Mouse (Mus musculus): ENCODE measurements at regions not wholly inside any gene's neighbourhood (a gene's known extent, or its start where the extent isn't known, plus 50 kb on each side); places are given as distances from the start of the nearest gene placed in this dataset.

GRCm38 (mm10) chr5:126967076-126967475, 274.5 kb upstream of the Tmem132c start:
- H3K9me3 ChIP-seq (replicated peaks; ENCODE audit: low read length): no peaks in the 10 kb centered on the region
- H3K36me3 ChIP-seq (ENCODE audit: insufficient read depth, low read length): no peaks in the 10 kb centered on the region
- no peak overlapping the region for H3K27ac ChIP-seq
- H3K4me2 ChIP-seq (ENCODE audit: low read length): no peak overlapping the region
- 81% methylated on average over 4 of the region's 4 CpGs for WGBS
- no peaks in the 10 kb centered on the region for H3K4me1 ChIP-seq (replicated peaks; ENCODE audit: insufficient read depth, low read length)
- H3K27me3 ChIP-seq (ENCODE audit: insufficient read depth, low read length): no peaks in the 10 kb centered on the region
- H3K9ac ChIP-seq (ENCODE audit: low read depth, low read length): no peak overlapping the region
- DNase-seq (ENCODE audit: low spot score): no peak
- no peak overlapping the region for H3K4me3 ChIP-seq (replicated peaks; ENCODE audit: low read depth, low read length)
- no peak for TF ChIP-seq CTCF (IDR thresholded peaks at IDR 0.05; ENCODE audit: low read depth)
- ATAC-seq (replicated peaks; ENCODE audit: low FRiP score, low read depth): no peak

- Histone ChIP-seq H3K27ac (no peak overlapping the region), H3K36me3 (ENCODE audit: insufficient read depth, low read length) (no peaks in the 10 kb centered on the region), H3K27me3 (ENCODE audit: insufficient read depth, low read length) (no peaks in the 10 kb centered on the region), H3K9ac (ENCODE audit: low read depth, low read length) (no peak overlapping the region), H3K4me3 (replicated peaks; ENCODE audit: low read depth, low read length) (no peak overlapping the region), H3K9me3 (replicated peaks; ENCODE audit: low read length) (no peaks in the 10 kb centered on the region), H3K4me2 (ENCODE audit: low read length) (no peak overlapping the region), H3K4me1 (replicated peaks; ENCODE audit: insufficient read depth, low read length) (no peaks in the 10 kb centered on the region)
- no peak for DNase-seq (ENCODE audit: low spot score)
- ATAC-seq (replicated peaks; ENCODE audit: low FRiP score, low read depth): no peak
- no peak for TF ChIP-seq CTCF (IDR thresholded peaks at IDR 0.05; ENCODE audit: low read depth)
- WGBS: 82% methylated on average over 8 of the region's 8 CpGs
Measured at GRCm38 (mm10) chr5:126969373-126969772, 272.2 kb upstream of the Tmem132c start.

GRCm38 (mm10) chr5:126971284-126971683, 270.3 kb upstream of the Tmem132c start:
- ATAC-seq (replicated peaks; ENCODE audit: low FRiP score, low read depth) (no peak), DNase-seq (ENCODE audit: low spot score) (no peak)
- 38% methylated on average over 2 of the region's 2 CpGs for WGBS
- no peak overlapping the region for H3K4me2 ChIP-seq (ENCODE audit: low read length)
- TF ChIP-seq CTCF (IDR thresholded peaks at IDR 0.05; ENCODE audit: low read depth): no peak
- H3K9me3 ChIP-seq (replicated peaks; ENCODE audit: low read length): no peaks in the 10 kb centered on the region
- no peak overlapping the region for H3K9ac ChIP-seq (ENCODE audit: low read depth, low read length)
- H3K4me3 ChIP-seq (replicated peaks; ENCODE audit: low read depth, low read length): no peak overlapping the region
- no peaks in the 10 kb centered on the region for H3K36me3 ChIP-seq (ENCODE audit: insufficient read depth, low read length)
- H3K4me1 ChIP-seq (replicated peaks; ENCODE audit: insufficient read depth, low read length): no peaks in the 10 kb centered on the region
- no peak overlapping the region for H3K27ac ChIP-seq
- H3K27me3 ChIP-seq (ENCODE audit: insufficient read depth, low read length): no peaks in the 10 kb centered on the region

DNA sequence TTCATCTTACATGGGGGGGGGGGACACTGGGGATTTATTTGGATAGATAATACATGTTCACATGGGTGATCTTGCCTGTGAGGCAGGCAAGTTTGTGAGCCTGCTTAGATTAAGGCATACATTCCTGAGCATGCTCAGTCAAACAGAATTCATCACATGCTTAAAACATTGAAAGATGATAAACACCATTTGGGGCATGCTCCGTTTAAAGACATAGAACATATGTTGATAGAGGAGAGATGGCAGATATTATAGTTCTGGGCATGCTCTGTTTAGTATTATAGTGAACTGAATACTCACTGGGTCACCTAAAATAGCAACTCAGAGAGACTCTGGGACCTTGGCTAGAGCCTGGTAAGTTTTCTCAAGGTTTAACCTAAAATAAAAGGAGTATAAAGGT, 269.6 kb upstream of the Tmem132c start:
- no peak for TF ChIP-seq CTCF (IDR thresholded peaks at IDR 0.05; ENCODE audit: low read depth)
- Histone ChIP-seq H3K9ac (ENCODE audit: low read depth, low read length) (no peak overlapping the region), H3K4me2 (ENCODE audit: low read length) (no peak overlapping the region), H3K4me1 (replicated peaks; ENCODE audit: insufficient read depth, low read length) (no peaks in the 10 kb centered on the region), H3K36me3 (ENCODE audit: insufficient read depth, low read length) (no peaks in the 10 kb centered on the region), H3K9me3 (replicated peaks; ENCODE audit: low read length) (no peaks in the 10 kb centered on the region), H3K27ac (no peak overlapping the region), H3K27me3 (ENCODE audit: insufficient read depth, low read length) (no peaks in the 10 kb centered on the region), H3K4me3 (replicated peaks; ENCODE audit: low read depth, low read length) (no peak overlapping the region)
- 72% methylated on average over 1 of the region's 1 CpGs for WGBS
- no peak for DNase-seq (ENCODE audit: low spot score)
- ATAC-seq (replicated peaks; ENCODE audit: low FRiP score, low read depth): no peak

- Histone ChIP-seq H3K4me1 (replicated peaks; ENCODE audit: insufficient read depth, low read length) (no peaks in the 10 kb centered on the region), H3K27me3 (ENCODE audit: insufficient read depth, low read length) (no peaks in the 10 kb centered on the region), H3K36me3 (ENCODE audit: insufficient read depth, low read length) (no peaks in the 10 kb centered on the region), H3K9me3 (replicated peaks; ENCODE audit: low read length) (0 out of 2 replicates have a peak, but pooled peaks cover 7% of the 10 kb centered on the region), H3K4me2 (ENCODE audit: low read length) (no peak overlapping the region), H3K4me3 (replicated peaks; ENCODE audit: low read depth, low read length) (no peak overlapping the region), H3K9ac (ENCODE audit: low read depth, low read length) (no peak overlapping the region), H3K27ac (no peak overlapping the region)
- no peak for TF ChIP-seq CTCF (IDR thresholded peaks at IDR 0.05; ENCODE audit: low read depth)
- ATAC-seq (replicated peaks; ENCODE audit: low FRiP score, low read depth) (no peak), DNase-seq (ENCODE audit: low spot score) (no peak)
- 41% methylated on average over 3 of the region's 3 CpGs for WGBS
Measured at GRCm38 (mm10) chr5:126973425-126973824, 268.2 kb upstream of the Tmem132c start.

- H3K4me2 ChIP-seq (ENCODE audit: low read length): no peak overlapping the region
- no peaks in the 10 kb centered on the region for H3K36me3 ChIP-seq (ENCODE audit: insufficient read depth, low read length)
- ATAC-seq (replicated peaks; ENCODE audit: low FRiP score, low read depth) (no peak), DNase-seq (ENCODE audit: low spot score) (no peak)
- 92% methylated on average over 3 of the region's 3 CpGs for WGBS
- H3K9ac ChIP-seq (ENCODE audit: low read depth, low read length): no peak overlapping the region
- no peaks in the 10 kb centered on the region for H3K27me3 ChIP-seq (ENCODE audit: insufficient read depth, low read length)
- H3K27ac ChIP-seq: no peak overlapping the region
- H3K9me3 ChIP-seq (replicated peaks; ENCODE audit: low read length): 0 out of 2 replicates have a peak, but pooled peaks cover 7% of the 10 kb centered on the region
- TF ChIP-seq CTCF (IDR thresholded peaks at IDR 0.05; ENCODE audit: low read depth): no peak
- H3K4me3 ChIP-seq (replicated peaks; ENCODE audit: low read depth, low read length): no peak overlapping the region
- no peaks in the 10 kb centered on the region for H3K4me1 ChIP-seq (replicated peaks; ENCODE audit: insufficient read depth, low read length)
Measured at GRCm38 (mm10) chr5:126974565-126974964, 267.0 kb upstream of the Tmem132c start.

- no peak for ATAC-seq (replicated peaks; ENCODE audit: low FRiP score, low read depth)
Measured at GRCm38 (mm10) chr5:126995577-126995976, 246.0 kb upstream of the Tmem132c start.

More at GRCm38 (mm10) chr5:126995577-126995976, 246.0 kb upstream of the Tmem132c start:
- no peaks in the 10 kb centered on the region for H3K27me3 ChIP-seq (ENCODE audit: insufficient read depth, low read length)
- H3K4me3 ChIP-seq (replicated peaks; ENCODE audit: low read depth, low read length): no peak overlapping the region
- H3K9me3 ChIP-seq (replicated peaks; ENCODE audit: low read length): no peaks in the 10 kb centered on the region
- H3K27ac ChIP-seq: no peak overlapping the region
- 59% methylated on average over 6 of the region's 6 CpGs for WGBS
- no peaks in the 10 kb centered on the region for H3K36me3 ChIP-seq (ENCODE audit: insufficient read depth, low read length)
- H3K4me1 ChIP-seq (replicated peaks; ENCODE audit: insufficient read depth, low read length): no peaks in the 10 kb centered on the region
- peak; percentile 56 for TF ChIP-seq CTCF (IDR thresholded peaks at IDR 0.05; ENCODE audit: low read depth)
- DNase-seq (ENCODE audit: low spot score): peak; percentile 4
- H3K4me2 ChIP-seq (ENCODE audit: low read length): no peak overlapping the region
- H3K9ac ChIP-seq (ENCODE audit: low read depth, low read length): no peak overlapping the region
